Mouse (Mus musculus): ENCODE measurements at regions not wholly inside any gene's neighbourhood (a gene's known extent, or its start where the extent isn't known, plus 50 kb on each side); places are given as distances from the start of the nearest gene placed in this dataset.
"Not testable (repeated sequence)": the region's sequence is repeated elsewhere in the genome, so short reads cannot be mapped to it uniquely, and the experiment has no call there.

GRCm38 (mm10) chrX:17818325-17818724 is 246.2 kb upstream of the Fundc1 start:
- DNase-seq: no peak

- DNase-seq: no peak
Observed at GRCm38 (mm10) chrX:17817651-17818050, 245.5 kb upstream of the Fundc1 start.

- DNase-seq: not testable (repeated sequence)
Observed at GRCm38 (mm10) chrX:17788048-17788447, 215.9 kb upstream of the Fundc1 start.

GRCm38 (mm10) chrX:17775886-17776285 is 203.8 kb upstream of the Fundc1 start:
- DNase-seq: no peak

GRCm38 (mm10) chrX:17752823-17753222 is 180.7 kb upstream of the Fundc1 start:
- DNase-seq: no peak

- DNase-seq: no peak
Observed at GRCm38 (mm10) chrX:17751466-17751865, 179.3 kb upstream of the Fundc1 start.

- DNase-seq: no peak
Observed at GRCm38 (mm10) chrX:17730233-17730632, 158.1 kb upstream of the Fundc1 start.

GRCm38 (mm10) chrX:17725780-17726220 is 153.7 kb upstream of the Fundc1 start:
- DNase-seq: no peak

GRCm38 (mm10) chrX:17724990-17725779 is 153.1 kb upstream of the Fundc1 start:
- peak; percentile 38 to 56 for DNase-seq

GRCm38 (mm10) chrX:17724398-17724797 is 152.3 kb upstream of the Fundc1 start:
- no peak for DNase-seq

- DNase-seq: not testable (repeated sequence)
Observed at GRCm38 (mm10) chrX:17721866-17722625, 149.9 kb upstream of the Fundc1 start.

GRCm38 (mm10) chrX:17714534-17714933 is 142.4 kb upstream of the Fundc1 start:
- no peak for DNase-seq

GRCm38 (mm10) chrX:17712919-17713318 is 140.8 kb upstream of the Fundc1 start:
- no peak for DNase-seq

GRCm38 (mm10) chrX:17712475-17712874 is 140.3 kb upstream of the Fundc1 start:
- DNase-seq: no peak
